Mouse (Mus musculus) lung, postnatal 0 days (tissue): Measurements from ENCODE around the gene Sarnp.

ENCODE experiments used
- CTCF ChIP-seq: IDR thresholded peaks from 2 replicates; pipeline ENCODE4 v1.5.1; 2016; ENCODE audit warnings: antibody characterized with exemption, mild to moderate bottlenecking
- EP300 ChIP-seq: IDR thresholded peaks from 2 replicates; pipeline ENCODE4 v1.6.1; 2016; ENCODE audit warnings: antibody characterized with exemption, mild to moderate bottlenecking, control low read depth

DNA sequence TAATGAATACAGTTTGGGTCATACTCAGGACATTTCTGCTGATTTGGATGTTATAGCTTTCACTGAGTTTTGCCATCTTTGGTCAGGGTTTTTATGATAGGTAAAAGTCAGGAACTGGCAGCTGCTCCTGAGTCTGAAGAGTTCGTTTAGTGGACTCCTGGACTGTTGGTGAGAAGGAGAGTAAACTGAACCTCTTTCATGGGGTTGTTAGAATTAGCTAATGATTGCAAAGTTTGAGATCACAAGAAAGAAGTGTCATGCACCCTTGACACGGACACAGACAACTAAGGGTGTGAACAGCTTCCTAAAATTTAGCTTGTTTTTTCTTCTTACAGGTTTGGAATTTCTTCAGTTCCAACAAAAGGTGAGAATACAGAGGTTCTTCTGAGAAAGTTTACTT, 31.3 kb downstream of the Sarnp start:
- no peak for TF ChIP-seq CTCF
- TF ChIP-seq EP300, result no peak
